15 mouse cellular contexts compared by ENCODE assay signal in genomic region chr4:134016767-134017166, GRCm38 (mm10). TPM values are rescaled to one million over a fixed set of nuclear protein-coding genes. Genes with fewer than 3 reads are reported as not detected.
DNase-seq lines count a peak whose midpoint lies in the region; ATAC-seq and TF ChIP-seq lines count a peak whose summit lies in the region.
"Had no signal": no experiment of that assay in that cellular context is flagged by ENCODE, and none has a peak within 500 bp of the region (broad histone marks: within the 10 kb centered on the region; RNA-seq: fewer than 3 reads in every experiment).

No protein-coding gene starts in this region.

- TF ChIP-seq CTCF in hindbrain, postnatal 0 days (IDR thresholded peaks at IDR 0.05; ENCODE audit: low read depth): no peak

- no peaks in the 10 kb centered on the region for H3K27me3 ChIP-seq in hindbrain, embryonic 11.5 days (ENCODE audit: control insufficient read depth, insufficient read depth, low read length)
- peaks cover 24% of the 10 kb centered on the region; the same call in 1 of the 2 replicates for H3K27me3 ChIP-seq in hindbrain, postnatal 0 days (ENCODE audit: insufficient read depth, low read length)
- H3K27me3 ChIP-seq in limb, embryonic 10.5 days (ENCODE audit: low read depth, poor library complexity, severe bottlenecking): no peaks in the 10 kb centered on the region
- H3K27me3 ChIP-seq in neural tube, embryonic 13.5 days: peaks cover 29% of the 10 kb centered on the region

- H3K4me2 ChIP-seq in hindbrain, embryonic 11.5 days (replicated peaks; ENCODE audit: low read depth, low read length): peak overlapping the region; percentile 72
- H3K4me2 ChIP-seq in hindbrain, postnatal 0 days (ENCODE audit: low read depth, low read length): no peak overlapping the region
- H3K4me2 ChIP-seq in neural tube, embryonic 13.5 days: peak overlapping the region; percentile 55; the same call in 1 of the 2 replicates

- intact Hi-C loops in heart, postnatal 36 days (cut with DNase I): no loop called here

- peak; percentile 65 for DNase-seq in hindbrain, embryonic 11.5 days (ENCODE audit: low spot score)
- DNase-seq in hindbrain, postnatal 0 days (ENCODE audit: low spot score): no peak
- peak; percentile 74 for DNase-seq in WW6 (ENCODE audit: low read depth, low spot score)
- DNase-seq in limb, embryonic 10.5 days (ENCODE audit: low spot score): peak; percentile 73
- no peak for DNase-seq in layer of hippocampus, adult 11-12 months (ENCODE audit: low spot score)
- DNase-seq in heart, postnatal 36 days: no peak
- DNase-seq: adrenal gland, adult 2 months; right cerebral cortex, adult 18-20 months had no signal

- H3K9me3 ChIP-seq in hindbrain, embryonic 11.5 days (ENCODE audit: control insufficient read depth, low read length): no peaks in the 10 kb centered on the region
- H3K9me3 ChIP-seq in hindbrain, postnatal 0 days (ENCODE audit: low read length): no peaks in the 10 kb centered on the region
- H3K9me3 ChIP-seq in limb, embryonic 10.5 days (replicated peaks): no peaks in the 10 kb centered on the region
- H3K9me3 ChIP-seq in neural tube, embryonic 13.5 days: no peaks in the 10 kb centered on the region
- H3K9me3 ChIP-seq: liver, embryonic 15.5 days had no signal

- 0% methylated on average over 8 of the region's 8 CpGs for WGBS in hindbrain, embryonic 11.5 days
- 3% methylated on average over 8 of the region's 8 CpGs for WGBS in hindbrain, postnatal 0 days
- WGBS in limb, embryonic 10.5 days: 0% methylated on average over 8 of the region's 8 CpGs
- WGBS in neural tube, embryonic 13.5 days: under 1% methylated on average over 8 of the region's 8 CpGs

- peak overlapping the region; percentile 45 for H3K4me3 ChIP-seq in hindbrain, embryonic 11.5 days (ENCODE audit: low read depth, low read length)
- no peak overlapping the region for H3K4me3 ChIP-seq in hindbrain, postnatal 0 days (ENCODE audit: low read length)
- peak overlapping the region; percentile 58 for H3K4me3 ChIP-seq in limb, embryonic 10.5 days
- H3K4me3 ChIP-seq in neural tube, embryonic 13.5 days: no peak overlapping the region

- no peak; the same call in 1 of the 2 replicates for ATAC-seq in hindbrain, embryonic 11.5 days (ENCODE audit: low FRiP score)
- no peak for ATAC-seq in hindbrain, postnatal 0 days
- ATAC-seq in neural tube, embryonic 13.5 days (ENCODE audit: low read depth): no peak

- no peak overlapping the region; the same call in 1 of the 2 replicates for H3K9ac ChIP-seq in hindbrain, embryonic 11.5 days (ENCODE audit: low read depth, low read length)
- no peak overlapping the region for H3K9ac ChIP-seq in hindbrain, postnatal 0 days (replicated peaks; ENCODE audit: low read length)
- no peak overlapping the region for H3K9ac ChIP-seq in neural tube, embryonic 13.5 days
- H3K9ac ChIP-seq: liver, embryonic 15.5 days had no signal

- H3K4me1 ChIP-seq in hindbrain, embryonic 11.5 days (replicated peaks; ENCODE audit: control insufficient read depth, insufficient read depth, low read length): peaks cover 22% of the 10 kb centered on the region; the same call in 1 of the 2 replicates
- H3K4me1 ChIP-seq in hindbrain, postnatal 0 days (ENCODE audit: insufficient read depth, low read length): no peaks in the 10 kb centered on the region
- peaks cover 77% of the 10 kb centered on the region for H3K4me1 ChIP-seq in limb, embryonic 10.5 days
- H3K4me1 ChIP-seq in neural tube, embryonic 13.5 days (replicated peaks): peaks cover 44% of the 10 kb centered on the region

- H3K36me3 ChIP-seq in hindbrain, embryonic 11.5 days (ENCODE audit: control insufficient read depth, insufficient read depth, low read length): no peaks in the 10 kb centered on the region
- no peaks in the 10 kb centered on the region for H3K36me3 ChIP-seq in hindbrain, postnatal 0 days (ENCODE audit: insufficient read depth, low read length)
- H3K36me3 ChIP-seq in limb, embryonic 10.5 days: 0 out of 2 replicates have a peak, but pooled peaks cover 3% of the 10 kb centered on the region
- no peaks in the 10 kb centered on the region for H3K36me3 ChIP-seq in neural tube, embryonic 13.5 days
- H3K36me3 ChIP-seq: liver, embryonic 15.5 days had no signal

- H3K27ac ChIP-seq in hindbrain, embryonic 11.5 days (ENCODE audit: low read depth, low read length): peak overlapping the region; percentile 87
- no peak overlapping the region for H3K27ac ChIP-seq in hindbrain, postnatal 0 days
- H3K27ac ChIP-seq in limb, embryonic 10.5 days: peak overlapping the region; percentile 86
- H3K27ac ChIP-seq in neural tube, embryonic 13.5 days (replicated peaks): no peak overlapping the region
- H3K27ac ChIP-seq: liver, embryonic 15.5 days had no signal

RNA-seq across cellular contexts. Expression of gene Lin28a, which starts 1.9 kb away (rescaled TPM):
- 2.9 and 3.7 TPM in 2 replicates for polyA plus RNA-seq in hindbrain, embryonic 11.5 days (2014; fragmentation: Nextera tagmentation; extraction: Ambion mirVana)
- total RNA-seq in hindbrain, postnatal 0 days (2014; rRNA removed): not detected in 2 replicates
- polyA plus RNA-seq in hindbrain, postnatal 0 days (2015; fragmentation: Nextera tagmentation; extraction: Ambion mirVana): 0.05 TPM in 1 of 2 replicates, not detected in the other
- 16.7 and 46.5 TPM in 2 replicates for polyA plus RNA-seq in limb, embryonic 10.5 days (2016; fragmentation: Nextera tagmentation; extraction: Ambion mirVana)
- 0.17 and 0.32 TPM in 2 replicates for polyA plus RNA-seq in neural tube, embryonic 13.5 days (2015; fragmentation: Nextera tagmentation; extraction: Ambion mirVana)
- not detected for total RNA-seq in heart, postnatal 36 days (2021)
- total RNA-seq: adrenal gland, adult 2 months; layer of hippocampus, postnatal 10 days had no signal
- polyA plus RNA-seq: adrenal gland, adult 2 months; embryonic facial prominence, embryonic 14.5 days had no signal

RNA-seq across cellular contexts. Expression of gene Dhdds, which starts 16.0 kb away (rescaled TPM):
- 34.9 and 38.1 TPM in 2 replicates for polyA plus RNA-seq in hindbrain, embryonic 11.5 days (2014; fragmentation: Nextera tagmentation; extraction: Ambion mirVana)
- 43.1 and 49.5 TPM in 2 replicates for total RNA-seq in hindbrain, postnatal 0 days (2014; rRNA removed)
- 41.5 and 41.8 TPM in 2 replicates for polyA plus RNA-seq in hindbrain, postnatal 0 days (2015; fragmentation: Nextera tagmentation; extraction: Ambion mirVana)
- polyA plus RNA-seq in limb, embryonic 10.5 days (2016; fragmentation: Nextera tagmentation; extraction: Ambion mirVana): 41.8 and 41.9 TPM in 2 replicates
- 41.0 and 44.3 TPM in 2 replicates for polyA plus RNA-seq in neural tube, embryonic 13.5 days (2015; fragmentation: Nextera tagmentation; extraction: Ambion mirVana)
- 10 to 100 TPM; 29.9 to 32.4 TPM for total RNA-seq in heart, postnatal 36 days (2021)

RNA-seq across cellular contexts. Expression of gene Zfp683, which starts 36.9 kb away (rescaled TPM):
- not detected in 2 replicates for polyA plus RNA-seq in hindbrain, embryonic 11.5 days (2014; fragmentation: Nextera tagmentation; extraction: Ambion mirVana)
- total RNA-seq in hindbrain, postnatal 0 days (2014; rRNA removed): not detected in 2 replicates
- polyA plus RNA-seq in hindbrain, postnatal 0 days (2015; fragmentation: Nextera tagmentation; extraction: Ambion mirVana): not detected in 2 replicates
- polyA plus RNA-seq in limb, embryonic 10.5 days (2016; fragmentation: Nextera tagmentation; extraction: Ambion mirVana): not detected in 2 replicates
- not detected in 2 replicates for polyA plus RNA-seq in neural tube, embryonic 13.5 days (2015; fragmentation: Nextera tagmentation; extraction: Ambion mirVana)
- not detected for total RNA-seq in heart, postnatal 36 days (2021)
- total RNA-seq: CH12.LX; layer of hippocampus, postnatal 10 days had no signal
- polyA plus RNA-seq: embryonic facial prominence, embryonic 14.5 days; intestine, embryonic 14.5 days; liver, embryonic 15.5 days; stomach, embryonic 16.5 days had no signal

RNA-seq across cellular contexts. Expression of gene Crybg2, which starts 43.8 kb away (rescaled TPM):
- polyA plus RNA-seq in hindbrain, embryonic 11.5 days (2014; fragmentation: Nextera tagmentation; extraction: Ambion mirVana): 1.4 and 1.8 TPM in 2 replicates
- total RNA-seq in hindbrain, postnatal 0 days (2014; rRNA removed): 1.7 and 2.8 TPM in 2 replicates
- 5.9 and 6.7 TPM in 2 replicates for polyA plus RNA-seq in hindbrain, postnatal 0 days (2015; fragmentation: Nextera tagmentation; extraction: Ambion mirVana)
- 3.5 and 4.4 TPM in 2 replicates for polyA plus RNA-seq in limb, embryonic 10.5 days (2016; fragmentation: Nextera tagmentation; extraction: Ambion mirVana)
- 1.3 and 1.7 TPM in 2 replicates for polyA plus RNA-seq in neural tube, embryonic 13.5 days (2015; fragmentation: Nextera tagmentation; extraction: Ambion mirVana)
- total RNA-seq in heart, postnatal 36 days (2021): not detected

RNA-seq across cellular contexts. Expression of gene Hmgn2, which starts 48.3 kb away (rescaled TPM):
- polyA plus RNA-seq in hindbrain, embryonic 11.5 days (2014; fragmentation: Nextera tagmentation; extraction: Ambion mirVana): 3,330 and 3,354 TPM in 2 replicates
- 195 and 225 TPM in 2 replicates for total RNA-seq in hindbrain, postnatal 0 days (2014; rRNA removed)
- 1,094 and 1,203 TPM in 2 replicates for polyA plus RNA-seq in hindbrain, postnatal 0 days (2015; fragmentation: Nextera tagmentation; extraction: Ambion mirVana)
- polyA plus RNA-seq in limb, embryonic 10.5 days (2016; fragmentation: Nextera tagmentation; extraction: Ambion mirVana): 2,670 and 2,950 TPM in 2 replicates
- 1,338 and 1,455 TPM in 2 replicates for polyA plus RNA-seq in neural tube, embryonic 13.5 days (2015; fragmentation: Nextera tagmentation; extraction: Ambion mirVana)
- total RNA-seq in heart, postnatal 36 days (2021): 100 to 1,000 TPM; 106 to 128 TPM

Comparison
In these comparisons a context has a peak if more than half of its experiments do, and no peak if none do; other contexts are left out.
1. DNase-seq: peak in hindbrain, embryonic 11.5 days (single experiment), WW6 (single experiment) and limb, embryonic 10.5 days (single experiment); none in hindbrain, postnatal 0 days (single experiment), layer of hippocampus, adult 11-12 months (single experiment) and heart, postnatal 36 days (0 of 2).
2. H3K27ac ChIP-seq: peak in hindbrain, embryonic 11.5 days (single experiment) and limb, embryonic 10.5 days (single experiment); none in hindbrain, postnatal 0 days (single experiment) and neural tube, embryonic 13.5 days (single experiment).
3. H3K4me3 ChIP-seq: peak in hindbrain, embryonic 11.5 days (single experiment) and limb, embryonic 10.5 days (single experiment); none in hindbrain, postnatal 0 days (single experiment) and neural tube, embryonic 13.5 days (single experiment).